Mouse (Mus musculus) heart, adult 18-20 months (tissue): ENCODE measurements around the gene Dennd5a. TPM values are rescaled to one million over a fixed set of nuclear protein-coding genes. Genes with fewer than 3 reads are reported as not detected.

Experiments used
- total RNA-seq, 2 experiments: library from RNA; stranded (reverse); gene quantifications; 2 replicates each; pipeline ENCODE4 v1.2.3; 2021

Dennd5a gene
- total RNA-seq, 2 experiments from 2014 or later, result 122 to 123 TPM

Other genes with a start within 250 kb of the Dennd5a start
- under 1 TPM in 1 of 2 experiments, not detected in 1; 0.64 TPM for gene BC051019, start 236.6 kb downstream of the Dennd5a start, total RNA-seq
- gene Ascl3, start 228.7 kb downstream of the Dennd5a start, total RNA-seq, result not detected
- gene Tmem9b, start 207.6 kb downstream of the Dennd5a start, total RNA-seq, result 10 to 100 TPM; 29.2 to 31.1 TPM
- gene Nrip3, start 178.4 kb downstream of the Dennd5a start, total RNA-seq, result under 1 TPM; 0.20 to 0.21 TPM
- 10 to 100 TPM; 24.1 to 32.0 TPM for gene Scube2, start 94.8 kb downstream of the Dennd5a start, total RNA-seq
- 10 to 100 TPM; 43.4 to 54.7 TPM for gene Tmem41b, start 26.5 kb upstream of the Dennd5a start, total RNA-seq
- gene Ipo7, start 57.8 kb upstream of the Dennd5a start, total RNA-seq, result 10 to 100 TPM; 96.4 to 99.0 TPM
- 1 to 10 TPM; 6.8 to 7.6 TPM for gene Zfp143, start 100.7 kb upstream of the Dennd5a start, total RNA-seq
- gene Wee1, start 161.6 kb upstream of the Dennd5a start, total RNA-seq, result 10 to 100 TPM in 1 of 2 experiments, 1 to 10 TPM in 1; 9.2 to 11.3 TPM